ENCODE assay signal across 26 mouse cellular contexts in genomic region chr11:68465090-68465489, GRCm38 (mm10).
"Had no signal": no experiment of that assay in that cellular context is flagged by ENCODE, and none has a peak within 500 bp of the region (broad histone marks: within the 10 kb centered on the region; RNA-seq: fewer than 3 reads in every experiment).

No protein-coding gene starts in this region.

- H3K27me3 ChIP-seq: hindbrain, embryonic 12.5 days; liver, embryonic 12.5 days had no signal

- H3K4me2 ChIP-seq: heart, embryonic 12.5 days; hindbrain, embryonic 12.5 days; hindbrain, embryonic 14.5 days; kidney, embryonic 15.5 days; limb, embryonic 12.5 days; liver, embryonic 12.5 days had no signal

- H3K36me3 ChIP-seq: heart, embryonic 10.5 days; heart, embryonic 12.5 days; hindbrain, embryonic 10.5 days; hindbrain, embryonic 12.5 days; kidney, embryonic 15.5 days; limb, embryonic 10.5 days; limb, embryonic 12.5 days; liver, embryonic 12.5 days had no signal

- H3K4me3 ChIP-seq: gastrocnemius, adult 2 months; heart, embryonic 10.5 days; heart, embryonic 12.5 days; hindbrain, embryonic 10.5 days; hindbrain, embryonic 12.5 days; kidney, embryonic 15.5 days; left cerebral cortex, adult 2 months; limb, embryonic 10.5 days; limb, embryonic 12.5 days; liver, embryonic 12.5 days had no signal

- ATAC-seq: hindbrain, embryonic 16.5 days; intestine, embryonic 16.5 days; liver, embryonic 12.5 days had no signal

- H3K27ac ChIP-seq: gastrocnemius, adult 2 months; heart, embryonic 10.5 days; hindbrain, embryonic 10.5 days; hindbrain, embryonic 12.5 days; hindbrain, embryonic 14.5 days; kidney, embryonic 15.5 days; kidney, postnatal 0 days; left cerebral cortex, adult 2 months; limb, embryonic 10.5 days; limb, embryonic 12.5 days; liver, embryonic 12.5 days; liver, embryonic 14.5 days had no signal

- DNase-seq: gastrocnemius, adult 2 months; gastrocnemius, postnatal 10 days; gastrocnemius, postnatal 25 days; heart, adult 18-20 months; heart, postnatal 10 days; heart, postnatal 4 days; kidney, adult 11 months; kidney, adult 2 months; kidney, adult 9 months; kidney, postnatal 14 days; kidney, postnatal 36 days; liver had no signal

- H3K9ac ChIP-seq: heart, embryonic 12.5 days; hindbrain, embryonic 12.5 days; hindbrain, embryonic 14.5 days; kidney, embryonic 15.5 days; limb, embryonic 12.5 days; liver, embryonic 12.5 days; liver, embryonic 14.5 days had no signal

- H3K4me1 ChIP-seq: heart, embryonic 10.5 days; heart, embryonic 12.5 days; hindbrain, embryonic 12.5 days; kidney, embryonic 15.5 days; limb, embryonic 10.5 days; limb, embryonic 12.5 days; liver, embryonic 12.5 days had no signal

- H3K9me3 ChIP-seq: heart, embryonic 10.5 days; hindbrain, embryonic 10.5 days; hindbrain, embryonic 12.5 days; kidney, embryonic 15.5 days; limb, embryonic 10.5 days; limb, embryonic 12.5 days; liver, embryonic 12.5 days had no signal
